Mouse (Mus musculus) spleen, postnatal 0 days (tissue): ENCODE measurements around the gene Edem2. TPM values are rescaled to one million over a fixed set of nuclear protein-coding genes. Genes with fewer than 3 reads are reported as not detected.

Experiments
- polyA plus RNA-seq: library from polyadenylated mRNA; unstranded; fragments of >200 nt; fragmentation: Nextera tagmentation; extraction: Ambion mirVana; gene quantifications from 2 replicates; pipeline ENCODE4 v1.2.1, GENCODE M21; 2015

Edem2 gene
- 21.8 and 27.5 TPM in 2 replicates for polyA plus RNA-seq

GRCm38 (mm10) chr2:155729158-155729645 lies at the start of gene Edem2:
Gene Edem2 (minus strand): TSS chr2:155729475.

DNA sequence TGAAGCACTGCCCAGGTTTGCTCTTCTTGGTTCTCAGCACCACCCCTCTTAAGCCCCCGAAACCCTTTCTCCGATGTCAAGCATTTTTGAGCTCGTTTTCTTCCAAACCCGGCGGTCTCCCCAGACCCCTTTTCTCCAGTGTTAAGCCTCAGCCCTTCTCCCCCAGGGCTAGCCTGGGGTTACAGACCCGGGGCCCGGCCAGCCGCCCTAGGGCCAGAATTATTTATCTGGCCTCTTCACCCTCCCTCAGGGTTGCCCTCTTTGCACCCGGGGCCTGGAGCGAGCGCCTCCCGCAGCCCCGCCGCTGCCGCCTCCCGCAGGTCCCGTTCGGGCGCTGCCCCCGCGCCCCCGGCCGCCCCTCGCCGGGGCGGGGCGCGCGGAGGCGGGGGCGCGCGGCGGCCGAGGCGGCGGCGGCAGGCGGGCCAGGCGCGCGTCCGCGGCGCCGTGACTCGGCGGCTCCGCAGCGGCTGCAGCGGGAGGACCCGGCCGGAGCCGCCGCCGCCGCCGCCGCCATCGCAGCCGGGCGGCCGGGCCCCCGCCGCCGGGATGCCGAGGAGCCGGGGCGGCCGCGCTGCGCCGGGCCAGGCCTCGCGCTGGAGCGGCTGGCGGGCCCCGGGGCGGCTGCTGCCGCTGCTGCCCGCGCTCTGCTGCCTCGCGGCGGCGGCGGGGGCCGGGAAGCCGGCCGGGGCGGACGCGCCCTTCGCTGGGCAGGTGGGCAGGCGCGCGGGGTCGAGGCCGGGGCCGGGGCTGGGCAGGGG lies 45.8 kb upstream of the Edem2 start, which contains the start of gene Mmp24:
Gene Mmp24, plus strand, starts transcription at position 416 of the 758 bp plus-strand sequence.

GRCm38 (mm10) chr2:155751014-155751786 lies 21.9 kb upstream of the Edem2 start, which contains the start of gene Procr:
Gene Procr (plus strand): TSS chr2:155751117.

DNA sequence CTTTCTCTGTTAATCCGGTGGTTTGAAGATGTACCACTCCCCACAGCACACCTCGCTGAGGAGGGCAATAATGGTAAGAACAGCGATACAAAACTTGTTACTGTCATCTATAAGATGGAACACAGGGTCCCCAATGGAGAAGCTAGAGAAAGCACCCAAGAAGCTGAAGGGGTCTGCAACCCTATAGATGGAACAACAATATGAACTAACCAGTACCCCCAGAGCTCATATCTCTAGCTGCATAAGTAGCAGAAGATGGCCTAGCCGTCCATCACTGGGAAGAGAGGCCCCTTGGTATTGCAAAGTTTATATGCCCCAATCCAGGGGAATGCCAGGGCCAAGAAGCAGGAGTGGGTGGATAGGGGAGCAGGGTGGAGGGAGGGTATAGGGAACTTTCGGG lies 6.5 kb upstream of the Edem2 start, which contains the start of gene Gm17581:
Gene Gm17581, minus strand, starts transcription at position 101 of the 400 bp plus-strand sequence.

GRCm38 (mm10) chr2:155691723-155692493 lies 37.4 kb downstream of the Edem2 start, which contains the start of gene Trpc4ap:
Gene Trpc4ap (minus strand): TSS chr2:155692384.

Other genes starting within 250 kb of the Edem2 start
- 15.0 and 15.8 TPM in 2 replicates for gene Acss2, start 211.5 kb downstream of the Edem2 start, polyA plus RNA-seq
- gene Ggt7, start 211.2 kb downstream of the Edem2 start, polyA plus RNA-seq, result 0.70 TPM in 2 replicates
- 27.4 and 29.7 TPM in 2 replicates for gene Gss, start 136.7 kb downstream of the Edem2 start, polyA plus RNA-seq
- 0.98 and 1.6 TPM in 2 replicates for gene Myh7b, start 118.3 kb downstream of the Edem2 start, polyA plus RNA-seq
- 55.5 and 63.6 TPM in 2 replicates for gene Trpc4ap, start 37.1 kb downstream of the Edem2 start, polyA plus RNA-seq
- gene Gm17581, start 6.4 kb upstream of the Edem2 start, polyA plus RNA-seq, result not detected in 2 replicates
- gene Procr, start 21.6 kb upstream of the Edem2 start, polyA plus RNA-seq, result 6.6 and 7.8 TPM in 2 replicates
- 0.11 TPM in 1 of 2 replicates, not detected in the other for gene Mmp24, start 45.9 kb upstream of the Edem2 start, polyA plus RNA-seq
- gene BC029722, start 90.0 kb upstream of the Edem2 start, polyA plus RNA-seq, result 11.2 and 14.4 TPM in 2 replicates
- 131 and 133 TPM in 2 replicates for gene Eif6, start 97.5 kb upstream of the Edem2 start, polyA plus RNA-seq
- 0.07 TPM in 1 of 2 replicates, not detected in the other for gene Fam83c, start 105.4 kb upstream of the Edem2 start, polyA plus RNA-seq
- gene Uqcc1, start 200.8 kb upstream of the Edem2 start, polyA plus RNA-seq, result 21.0 and 22.5 TPM in 2 replicates
- not detected in 2 replicates for gene Gm15557, start 211.3 kb upstream of the Edem2 start, polyA plus RNA-seq
- gene Gdf5, start 215.9 kb upstream of the Edem2 start, polyA plus RNA-seq, result 0.12 TPM in 1 of 2 replicates, not detected in the other
- gene Cep250, start 227.0 kb upstream of the Edem2 start, polyA plus RNA-seq, result 11.2 and 11.7 TPM in 2 replicates